Mouse (Mus musculus) liver, embryonic 16.5 days (tissue): Measurements from ENCODE around the gene Jtb. TPM values are rescaled to one million over a fixed set of nuclear protein-coding genes. Genes with fewer than 3 reads are reported as not detected.
A peak's percentile ranks its signal among the peaks of the same experiment; 100 is the strongest.

ENCODE experiments used
- ATAC-seq: fragments of 200-750 bp; cut with Nextera tagmentation; 2 replicates; pipeline ENCODE4 v1.8.0; 2017; ENCODE audit warnings: low read depth, mild to moderate bottlenecking, moderate number of reproducible peaks, moderate library complexity
- H3K27ac ChIP-seq: fragments of 300-500 bp; sonication (generic); 2 replicates; pipeline ENCODE4 v1.5.1; 2014; ENCODE audit warnings: mild to moderate bottlenecking, low read length
- H3K27me3 ChIP-seq: fragments of 300-500 bp; sonication (generic); 2 replicates; pipeline ENCODE4 v1.6.1; 2014; ENCODE audit warnings: low read depth, low read length, mixed read lengths; ENCODE audit not compliant: control insufficient read depth, insufficient read depth
- H3K36me3 ChIP-seq: fragments of 300-500 bp; sonication (generic); 2 replicates; pipeline ENCODE4 v1.6.1; 2014; ENCODE audit warnings: mild to moderate bottlenecking; ENCODE audit not compliant: control insufficient read depth, insufficient read depth
- H3K4me1 ChIP-seq: fragments of 300-500 bp; sonication (generic); 2 replicates; pipeline ENCODE4 v1.6.1; 2014; ENCODE audit warnings: low read depth, low read length, mixed read lengths; ENCODE audit not compliant: control insufficient read depth
- H3K4me2 ChIP-seq: fragments of 300-500 bp; sonication (generic); 2 replicates; pipeline ENCODE4 v1.6.1; 2014; ENCODE audit warnings: low read depth, low read length, mixed read lengths
- H3K4me3 ChIP-seq: fragments of 300-500 bp; sonication (generic); 2 replicates; pipeline ENCODE4 v1.5.1; 2014; ENCODE audit warnings: low read depth, mild to moderate bottlenecking, low read length
- H3K9ac ChIP-seq: fragments of 300-500 bp; sonication (generic); 2 replicates; pipeline ENCODE4 v1.6.1; 2014; ENCODE audit warnings: low read depth, low read length
- H3K9me3 ChIP-seq: fragments of 300-500 bp; sonication (generic); replicated peaks from 2 replicates; pipeline ENCODE4 v1.6.1; 2016; ENCODE audit warnings: low read length; ENCODE audit not compliant: control insufficient read depth
- WGBS: fragments of 180-500 bp; shearing (Covaris S2); extraction: QIAGEN DNeasy Blood & Tissue Kit; methylation state at CpG from one replicate; pipeline ENCODE4 v1.1.7; 2014; ENCODE audit not compliant: insufficient replicate concordance; 5-methylcytosine and 5-hydroxymethylcytosine counted together
- polyA plus RNA-seq: library from polyadenylated mRNA; unstranded; fragments of >200 nt; fragmentation: Nextera tagmentation; extraction: Ambion mirVana; gene quantifications from 2 replicates; pipeline ENCODE4 v1.2.1, GENCODE M21; 2015

Jtb gene
- polyA plus RNA-seq, 1 experiment from 2014 or later: 35.7 TPM

- H3K27ac ChIP-seq: peak within 1 kb of the TSS; percentile 92
- no peaks in the 10 kb centered on the region for H3K27me3 ChIP-seq
- peaks cover 26% of the 10 kb centered on the region for H3K4me1 ChIP-seq
- H3K4me2 ChIP-seq: peak within 1 kb of the TSS; percentile 84
- H3K9ac ChIP-seq: peak within 1 kb of the TSS; percentile 78
- no peaks in the 10 kb centered on the region; the same call in none of the 2 replicates for H3K36me3 ChIP-seq
- H3K4me3 ChIP-seq: peak within 1 kb of the TSS; percentile 81
- WGBS: under 1% methylated on average over 71 of the region's 87 CpGs
- no peaks in the 10 kb centered on the region for H3K9me3 ChIP-seq
- peak; percentile 93 for ATAC-seq
These were observed 33.9 kb downstream of the Jtb start, which contains the start of gene Dennd4b for GRCm38 (mm10) chr3:90265034-90265931. TSS of gene Dennd4b (plus strand) at chr3:90265185.

GRCm38 (mm10) chr3:90265932-90266741, 34.7 kb downstream of the Jtb start:
- Histone ChIP-seq H3K4me2 (peak overlapping the region; percentile 84), H3K9ac (peak overlapping the region; percentile 78), H3K4me1 (peaks cover 26% of the 10 kb centered on the region), H3K27me3 (no peaks in the 10 kb centered on the region), H3K36me3 (no peaks in the 10 kb centered on the region; the same call in 1 of the 2 replicates), H3K9me3 (no peaks in the 10 kb centered on the region), H3K27ac (peak overlapping the region; percentile 92), H3K4me3 (peak overlapping the region; percentile 81)
- ATAC-seq: peak; percentile 0; the same call in 1 of the 2 replicates
- WGBS: 6% methylated on average over 16 of the region's 16 CpGs

GRCm38 (mm10) chr3:90266901-90267775, 35.7 kb downstream of the Jtb start:
- ATAC-seq: no peak
- Histone ChIP-seq H3K36me3 (no peaks in the 10 kb centered on the region; the same call in 1 of the 2 replicates), H3K4me1 (peaks cover 26% of the 10 kb centered on the region), H3K4me2 (peak overlapping the region; percentile 84), H3K27ac (peak overlapping the region; percentile 92), H3K9me3 (no peaks in the 10 kb centered on the region), H3K27me3 (no peaks in the 10 kb centered on the region), H3K4me3 (peak overlapping the region; percentile 81), H3K9ac (peak overlapping the region; percentile 78)
- 75% methylated on average over 20 of the region's 20 CpGs for WGBS

- no peak overlapping the region for H3K9ac ChIP-seq
- no peak overlapping the region for H3K4me2 ChIP-seq
- 85% methylated on average over 11 of the region's 11 CpGs for WGBS
- ATAC-seq: no peak
- H3K4me1 ChIP-seq: peaks cover 26% of the 10 kb centered on the region
- no peak overlapping the region for H3K4me3 ChIP-seq
- no peak overlapping the region for H3K27ac ChIP-seq
- no peaks in the 10 kb centered on the region for H3K27me3 ChIP-seq
- H3K36me3 ChIP-seq: no peaks in the 10 kb centered on the region; the same call in 1 of the 2 replicates
- H3K9me3 ChIP-seq: no peaks in the 10 kb centered on the region
These were observed 36.8 kb downstream of the Jtb start for GRCm38 (mm10) chr3:90268190-90268589.

- no peak for ATAC-seq
- no peak overlapping the region for H3K27ac ChIP-seq
- no peaks in the 10 kb centered on the region for H3K27me3 ChIP-seq
- no peaks in the 10 kb centered on the region for H3K9me3 ChIP-seq
- no peaks in the 10 kb centered on the region; the same call in 1 of the 2 replicates for H3K36me3 ChIP-seq
- H3K9ac ChIP-seq: no peak overlapping the region
- H3K4me2 ChIP-seq: no peak overlapping the region
- H3K4me1 ChIP-seq: peaks cover 26% of the 10 kb centered on the region
- WGBS: 81% methylated on average over 16 of the region's 16 CpGs
- H3K4me3 ChIP-seq: no peak overlapping the region
These were observed 37.6 kb downstream of the Jtb start for GRCm38 (mm10) chr3:90268971-90269370.

- 86% methylated on average over 8 of the region's 8 CpGs for WGBS
- Histone ChIP-seq H3K9me3 (no peaks in the 10 kb centered on the region), H3K9ac (no peak overlapping the region), H3K27ac (no peak overlapping the region), H3K4me2 (no peak overlapping the region), H3K4me3 (no peak overlapping the region), H3K27me3 (no peaks in the 10 kb centered on the region), H3K36me3 (no peaks in the 10 kb centered on the region; the same call in 1 of the 2 replicates), H3K4me1 (peaks cover 19% of the 10 kb centered on the region)
- ATAC-seq: no peak
These were observed 39.4 kb downstream of the Jtb start for GRCm38 (mm10) chr3:90270784-90271183.

- no peak for ATAC-seq
- no peak overlapping the region for H3K9ac ChIP-seq
- H3K27ac ChIP-seq: no peak overlapping the region
- no peaks in the 10 kb centered on the region for H3K9me3 ChIP-seq
- H3K4me2 ChIP-seq: no peak overlapping the region
- H3K4me1 ChIP-seq: peaks cover 6% of the 10 kb centered on the region
- no peaks in the 10 kb centered on the region for H3K27me3 ChIP-seq
- H3K36me3 ChIP-seq: no peaks in the 10 kb centered on the region; the same call in 1 of the 2 replicates
- WGBS: 80% methylated on average over 9 of the region's 9 CpGs
- no peak overlapping the region for H3K4me3 ChIP-seq
These were observed 40.8 kb downstream of the Jtb start for GRCm38 (mm10) chr3:90272170-90272569.

- no peak overlapping the region for H3K4me2 ChIP-seq
- H3K27me3 ChIP-seq: no peaks in the 10 kb centered on the region
- no peaks in the 10 kb centered on the region; the same call in 1 of the 2 replicates for H3K36me3 ChIP-seq
- no peak; the same call in 1 of the 2 replicates for ATAC-seq
- 86% methylated on average over 22 of the region's 22 CpGs for WGBS
- peaks cover 3% of the 10 kb centered on the region; the same call in 1 of the 2 replicates for H3K4me1 ChIP-seq
- H3K27ac ChIP-seq: no peak overlapping the region
- H3K9me3 ChIP-seq: no peaks in the 10 kb centered on the region
- no peak overlapping the region for H3K4me3 ChIP-seq
- H3K9ac ChIP-seq: no peak overlapping the region
These were observed 42.5 kb downstream of the Jtb start for GRCm38 (mm10) chr3:90273855-90274254.
